18 mouse cellular contexts compared by ENCODE assay signal in the genomic region with DNA sequence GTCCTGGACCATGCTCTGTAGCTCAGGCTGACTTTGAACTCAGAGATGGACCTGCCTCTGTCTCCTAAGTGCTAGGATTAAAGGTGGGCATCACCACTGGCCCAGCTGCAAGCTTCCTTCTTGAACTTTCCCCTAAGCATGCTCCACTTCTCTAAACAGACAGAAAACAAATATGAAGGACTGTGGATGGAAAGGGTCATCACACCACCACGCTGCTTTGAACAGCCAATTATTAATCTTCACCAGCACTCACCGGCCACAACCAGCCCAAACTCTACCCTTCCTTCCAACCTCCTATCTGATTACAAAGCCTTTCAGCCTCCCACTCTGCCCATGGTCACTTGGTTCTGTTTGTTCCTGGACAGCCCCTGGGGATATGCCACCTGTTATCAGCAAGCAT. TPM values are rescaled to one million over a fixed set of nuclear protein-coding genes. Genes with fewer than 3 reads are reported as not detected.
DNase-seq lines count a peak whose midpoint lies in the region; ATAC-seq and TF ChIP-seq lines count a peak whose summit lies in the region.
"Had no signal": no experiment of that assay in that cellular context is flagged by ENCODE, and none has a peak within 500 bp of the region (broad histone marks: within the 10 kb centered on the region; RNA-seq: fewer than 3 reads in every experiment).

No protein-coding gene starts in this region.

- no peak overlapping the region for H3K4me3 ChIP-seq in heart, embryonic 12.5 days
- no peak overlapping the region for H3K4me3 ChIP-seq in kidney, embryonic 16.5 days (ENCODE audit: low read length)
- H3K4me3 ChIP-seq in liver, embryonic 14.5 days (ENCODE audit: insufficient read depth in 1 of 2, low read depth in 2 of 2, low read length in 2 of 2), result peak overlapping the region; percentile 29 to 41
- H3K4me3 ChIP-seq in hindbrain, embryonic 13.5 days, result no peak overlapping the region
- H3K4me3 ChIP-seq: embryonic facial prominence, embryonic 12.5 days; forebrain, embryonic 13.5 days; left cerebral cortex, adult 2 months; limb, embryonic 15.5 days; midbrain, embryonic 15.5 days had no signal

- H3K27ac ChIP-seq in heart, embryonic 12.5 days (ENCODE audit: poor library complexity, severe bottlenecking), result no peak overlapping the region
- H3K27ac ChIP-seq in kidney, embryonic 16.5 days (ENCODE audit: low read length), result peak overlapping the region; percentile 84
- peak overlapping the region; percentile 99 for H3K27ac ChIP-seq in liver, embryonic 14.5 days
- H3K27ac ChIP-seq in hindbrain, embryonic 13.5 days, result no peak overlapping the region
- H3K27ac ChIP-seq: embryonic facial prominence, embryonic 12.5 days; forebrain, embryonic 13.5 days; left cerebral cortex, adult 2 months; limb, embryonic 15.5 days; midbrain, embryonic 15.5 days had no signal

- no peak for ATAC-seq in heart, embryonic 12.5 days (ENCODE audit: insufficient number of reproducible peaks, low FRiP score)
- peak; percentile 59; the same call in 1 of the 2 replicates for ATAC-seq in kidney, embryonic 16.5 days (ENCODE audit: low FRiP score, low TSS enrichment)
- no peak for ATAC-seq in liver, embryonic 14.5 days (ENCODE audit: insufficient read depth)
- no peak for ATAC-seq in hindbrain, embryonic 13.5 days (ENCODE audit: low FRiP score)
- ATAC-seq: forebrain, embryonic 13.5 days; midbrain, embryonic 15.5 days had no signal

- no peak for DNase-seq in heart, postnatal 36 days
- DNase-seq in c-Kit-negative CD71-positive TER-119-positive erythroid progenitor cells, embryonic 14.5 days (ENCODE audit: low read depth, low spot score), result peak; percentile 35
- no peak for DNase-seq in liver, embryonic 14.5 days (ENCODE audit: low read depth in 3 of 3, low spot score in 3 of 3)
- DNase-seq in spleen, postnatal 14 days (ENCODE audit: low spot score in 2 of 2), result no peak
- no peak for DNase-seq in layer of hippocampus, adult 18-20 months (ENCODE audit: low spot score in 2 of 2)
- DNase-seq: adrenal gland, postnatal 10 days; cerebellum, postnatal 25 days; heart, adult 18-20 months; lung, postnatal 36 days; thymus, adult 18-20 months had no signal

- H3K27me3 ChIP-seq in heart, embryonic 12.5 days (replicated peaks), result no peaks in the 10 kb centered on the region
- H3K27me3 ChIP-seq in kidney, embryonic 16.5 days (ENCODE audit: insufficient read depth, low read length), result no peaks in the 10 kb centered on the region
- no peaks in the 10 kb centered on the region for H3K27me3 ChIP-seq in liver, embryonic 14.5 days (ENCODE audit: control insufficient read depth, insufficient read depth, low read length)
- H3K27me3 ChIP-seq in hindbrain, embryonic 13.5 days, result no peaks in the 10 kb centered on the region
- H3K27me3 ChIP-seq: embryonic facial prominence, embryonic 12.5 days; forebrain, embryonic 13.5 days; limb, embryonic 15.5 days; midbrain, embryonic 15.5 days had no signal

- H3K36me3 ChIP-seq in heart, embryonic 12.5 days, result no peaks in the 10 kb centered on the region
- H3K36me3 ChIP-seq in kidney, embryonic 16.5 days (ENCODE audit: insufficient read depth, low read length), result no peaks in the 10 kb centered on the region
- H3K36me3 ChIP-seq in liver, embryonic 14.5 days (replicated peaks; ENCODE audit: control insufficient read depth, insufficient read depth, low read depth), result no peaks in the 10 kb centered on the region
- no peaks in the 10 kb centered on the region for H3K36me3 ChIP-seq in hindbrain, embryonic 13.5 days
- H3K36me3 ChIP-seq: embryonic facial prominence, embryonic 12.5 days; limb, embryonic 15.5 days; midbrain, embryonic 15.5 days had no signal

- no peak for TF ChIP-seq EP300 in liver, embryonic 14.5 days (IDR thresholded peaks at IDR 0.05; ENCODE audit: low read depth)

- H3K4me2 ChIP-seq in heart, embryonic 12.5 days, result peak overlapping the region; percentile 20; the same call in 1 of the 2 replicates
- H3K4me2 ChIP-seq in kidney, embryonic 16.5 days (replicated peaks; ENCODE audit: low read depth, low read length), result no peak overlapping the region
- H3K4me2 ChIP-seq in liver, embryonic 14.5 days (ENCODE audit: low read depth), result peak overlapping the region; percentile 67
- no peak overlapping the region for H3K4me2 ChIP-seq in hindbrain, embryonic 13.5 days
- H3K4me2 ChIP-seq: embryonic facial prominence, embryonic 12.5 days; forebrain, embryonic 13.5 days; limb, embryonic 15.5 days; midbrain, embryonic 15.5 days had no signal

- H3K9me3 ChIP-seq in heart, embryonic 12.5 days (replicated peaks), result no peaks in the 10 kb centered on the region
- H3K9me3 ChIP-seq in kidney, embryonic 16.5 days (ENCODE audit: low read length), result no peaks in the 10 kb centered on the region
- no peaks in the 10 kb centered on the region for H3K9me3 ChIP-seq in liver, embryonic 14.5 days (ENCODE audit: control insufficient read depth, low read length)
- H3K9me3 ChIP-seq in hindbrain, embryonic 13.5 days, result no peaks in the 10 kb centered on the region
- H3K9me3 ChIP-seq: embryonic facial prominence, embryonic 12.5 days; forebrain, embryonic 13.5 days; limb, embryonic 15.5 days; midbrain, embryonic 15.5 days had no signal

- H3K4me1 ChIP-seq in heart, embryonic 12.5 days (replicated peaks), result peaks cover 6% of the 10 kb centered on the region; the same call in 1 of the 2 replicates
- peaks cover 36% of the 10 kb centered on the region for H3K4me1 ChIP-seq in kidney, embryonic 16.5 days (ENCODE audit: insufficient read depth, low read length)
- H3K4me1 ChIP-seq in liver, embryonic 14.5 days (replicated peaks; ENCODE audit: control insufficient read depth in 2 of 2, insufficient read depth in 2 of 2, low read length in 1 of 2), result peaks cover 78 to 80% of the 10 kb centered on the region in 2 experiments
- no peaks in the 10 kb centered on the region for H3K4me1 ChIP-seq in hindbrain, embryonic 13.5 days (replicated peaks)
- H3K4me1 ChIP-seq: forebrain, embryonic 13.5 days; limb, embryonic 15.5 days; midbrain, embryonic 15.5 days had no signal

- intact Hi-C loops in heart, postnatal 36 days (cut with DNase I), result no loop called here

- WGBS in heart, embryonic 12.5 days, result 77% methylated on average over 2 of the region's 2 CpGs
- 49% methylated on average over 2 of the region's 2 CpGs for WGBS in kidney, embryonic 16.5 days
- WGBS in liver, embryonic 14.5 days (ENCODE audit: insufficient replicate concordance), result 26% methylated on average over 2 of the region's 2 CpGs
- 88% methylated on average over 2 of the region's 2 CpGs for WGBS in hindbrain, embryonic 13.5 days

- no peak overlapping the region for H3K9ac ChIP-seq in heart, embryonic 12.5 days
- no peak overlapping the region for H3K9ac ChIP-seq in kidney, embryonic 16.5 days (replicated peaks; ENCODE audit: low read length)
- peak overlapping the region; percentile 71 for H3K9ac ChIP-seq in liver, embryonic 14.5 days (replicated peaks)
- H3K9ac ChIP-seq in hindbrain, embryonic 13.5 days, result no peak overlapping the region
- H3K9ac ChIP-seq: embryonic facial prominence, embryonic 12.5 days; forebrain, embryonic 13.5 days; limb, embryonic 15.5 days; midbrain, embryonic 15.5 days had no signal

- no peak for TF ChIP-seq CTCF in liver, embryonic 14.5 days (IDR thresholded peaks at IDR 0.05; ENCODE audit: low read depth)

RNA-seq across cellular contexts. Expression of a gene that starts 45.6 kb away (rescaled TPM):
- 80.2 and 80.8 TPM in 2 replicates for polyA plus RNA-seq in heart, embryonic 12.5 days (2016; fragmentation: Nextera tagmentation; extraction: Ambion mirVana)
- 10 to 100 TPM; 43.2 to 43.7 TPM for total RNA-seq in heart, postnatal 36 days (2021)
- polyA plus RNA-seq in kidney, embryonic 16.5 days (2015; fragmentation: Nextera tagmentation; extraction: Ambion mirVana), result 104 and 106 TPM in 2 replicates
- polyA plus RNA-seq in liver, embryonic 14.5 days (2012; rRNA removed), result 36.3 and 46.0 TPM in 2 replicates
- polyA plus RNA-seq in liver, embryonic 14.5 days (2014; fragmentation: Nextera tagmentation; extraction: Ambion mirVana), result 41.6 and 43.3 TPM in 2 replicates
- 48.1 and 48.9 TPM in 2 replicates for polyA plus RNA-seq in hindbrain, embryonic 13.5 days (2015; fragmentation: Nextera tagmentation; extraction: Ambion mirVana)
- total RNA-seq in layer of hippocampus, adult 18-20 months (2021), result 10 to 100 TPM; 56.1 to 59.0 TPM

Comparison
In these comparisons a context has a peak if more than half of its experiments do, and no peak if none do; other contexts are left out.
1. H3K27ac ChIP-seq: peak in kidney, embryonic 16.5 days (single experiment) and liver, embryonic 14.5 days (single experiment); none in heart, embryonic 12.5 days (single experiment) and hindbrain, embryonic 13.5 days (single experiment).
2. H3K4me2 ChIP-seq: peak in heart, embryonic 12.5 days (single experiment) and liver, embryonic 14.5 days (single experiment); none in kidney, embryonic 16.5 days (single experiment) and hindbrain, embryonic 13.5 days (single experiment).
3. H3K4me3 ChIP-seq: peak in liver, embryonic 14.5 days (2 of 2); none in heart, embryonic 12.5 days (single experiment), kidney, embryonic 16.5 days (single experiment) and hindbrain, embryonic 13.5 days (single experiment).